Mouse (Mus musculus): ENCODE results near the gene Shmt1.

GRCm38 (mm10) chr11:60796342-60796741, 15.2 kb downstream of the Shmt1 start:
- TF ChIP-seq CTCF (IDR thresholded peaks at IDR 0.05; ENCODE audit: extremely low read depth, insufficient read depth, insufficient read length, insufficient replicate concordance), result no peak
- TF ChIP-seq POLR2A (IDR thresholded peaks at IDR 0.05; ENCODE audit: low read depth, low read length), result no peak
